8 mouse cellular contexts compared by ENCODE assay signal in genomic region chr4:124675037-124675436, GRCm38 (mm10). TPM values are rescaled to one million over a fixed set of nuclear protein-coding genes. Genes with fewer than 3 reads are reported as not detected.
DNase-seq lines count a peak whose midpoint lies in the region; ATAC-seq and TF ChIP-seq lines count a peak whose summit lies in the region.
"Had no signal": no experiment of that assay in that cellular context is flagged by ENCODE, and none has a peak within 500 bp of the region (broad histone marks: within the 10 kb centered on the region; RNA-seq: fewer than 3 reads in every experiment).

No protein-coding gene starts in this region.

- no peak for DNase-seq in liver, adult 2 months (ENCODE audit: extremely low read depth, low read depth, low spot score)
- peak; percentile 61 for DNase-seq in Muller cell, postnatal 12 days (ENCODE audit: inconsistent ontology term)
- DNase-seq in c-Kit-negative CD71-positive TER-119-positive erythroid progenitor cells, embryonic 14.5 days (ENCODE audit: low read depth, low spot score) = peak; percentile 52
- DNase-seq in left cerebral cortex, postnatal 25 days (ENCODE audit: low spot score in 2 of 2) = peak; percentile 63 to 80
- DNase-seq in retina, postnatal 1 day = peak; percentile 83

- intact Hi-C loops in left cerebral cortex, postnatal 25 days (cut with DNase I) = loop anchor here (5.0 kb wide), 1 partner anchor 738 kb away; no protein-coding TSS in a partner anchor

- H3K9me3 ChIP-seq in liver, embryonic 12.5 days (replicated peaks) = no peaks in the 10 kb centered on the region
- no peaks in the 10 kb centered on the region for H3K9me3 ChIP-seq in forebrain, embryonic 16.5 days (ENCODE audit: control insufficient read depth, low read length)
- H3K9me3 ChIP-seq: heart, embryonic 13.5 days had no signal

- peak; percentile 88 for TF ChIP-seq CTCF in liver, adult 2 months (IDR thresholded peaks at IDR 0.05; ENCODE audit: low read depth, low read length)

- H3K4me1 ChIP-seq in liver, adult 2 months (ENCODE audit: control insufficient read depth, insufficient read depth, low read length) = no peaks in the 10 kb centered on the region
- no peaks in the 10 kb centered on the region; the same call in 1 of the 2 replicates for H3K4me1 ChIP-seq in liver, embryonic 12.5 days
- peaks cover 36% of the 10 kb centered on the region for H3K4me1 ChIP-seq in forebrain, embryonic 16.5 days (replicated peaks; ENCODE audit: control insufficient read depth, insufficient read depth, low read length)

- no peak for TF ChIP-seq POLR2A in liver, adult 2 months (IDR thresholded peaks at IDR 0.05; ENCODE audit: extremely low read depth, insufficient read depth, low read length)

- H3K27me3 ChIP-seq in liver, adult 2 months (ENCODE audit: control insufficient read depth, insufficient read depth, low read length) = no peaks in the 10 kb centered on the region
- H3K27me3 ChIP-seq in liver, embryonic 12.5 days (replicated peaks) = peaks cover 48% of the 10 kb centered on the region
- no peaks in the 10 kb centered on the region; the same call in 1 of the 2 replicates for H3K27me3 ChIP-seq in forebrain, embryonic 16.5 days (replicated peaks; ENCODE audit: control insufficient read depth, insufficient read depth, low read length)

- no peak overlapping the region for H3K4me2 ChIP-seq in liver, embryonic 12.5 days
- H3K4me2 ChIP-seq in forebrain, embryonic 16.5 days (ENCODE audit: low read length) = no peak overlapping the region
- H3K4me2 ChIP-seq: heart, embryonic 13.5 days had no signal

- no peaks in the 10 kb centered on the region for H3K79me2 ChIP-seq in liver, adult 2 months (ENCODE audit: control insufficient read depth, insufficient read depth, low read length)

- H3K4me3 ChIP-seq in liver, adult 2 months (ENCODE audit: insufficient read depth, low read depth, low read length) = no peak overlapping the region
- no peak overlapping the region for H3K4me3 ChIP-seq in liver, embryonic 12.5 days
- no peak overlapping the region for H3K4me3 ChIP-seq in forebrain, embryonic 16.5 days (replicated peaks; ENCODE audit: low read length)
- H3K4me3 ChIP-seq: heart, embryonic 13.5 days had no signal

- no peak overlapping the region for H3K27ac ChIP-seq in liver, adult 2 months (replicated peaks; ENCODE audit: insufficient read depth, low read depth, low read length)
- H3K27ac ChIP-seq in liver, embryonic 12.5 days = no peak overlapping the region
- peak overlapping the region; percentile 33; the same call in 1 of the 2 replicates for H3K27ac ChIP-seq in forebrain, embryonic 16.5 days (ENCODE audit: low read length)
- H3K27ac ChIP-seq: heart, embryonic 13.5 days had no signal

- H3K9ac ChIP-seq in liver, adult 2 months (ENCODE audit: low read depth, low read length) = no peak overlapping the region
- no peak overlapping the region for H3K9ac ChIP-seq in liver, embryonic 12.5 days
- H3K9ac ChIP-seq in forebrain, embryonic 16.5 days (replicated peaks; ENCODE audit: low read depth, low read length) = no peak overlapping the region
- H3K9ac ChIP-seq: heart, embryonic 13.5 days had no signal

- peaks cover 12% of the 10 kb centered on the region for H3K36me3 ChIP-seq in liver, adult 2 months (ENCODE audit: control insufficient read depth, insufficient read depth, low read length)
- H3K36me3 ChIP-seq in liver, embryonic 12.5 days = peaks cover 39% of the 10 kb centered on the region
- H3K36me3 ChIP-seq in forebrain, embryonic 16.5 days (ENCODE audit: control insufficient read depth, insufficient read depth) = peaks cover 8% of the 10 kb centered on the region

- WGBS in liver, adult 2 months = 5% methylated on average over 4 of the region's 4 CpGs
- WGBS in liver, embryonic 12.5 days (ENCODE audit: insufficient replicate concordance) = 4% methylated on average over 4 of the region's 4 CpGs
- under 1% methylated on average over 4 of the region's 4 CpGs for WGBS in forebrain, embryonic 16.5 days

- no peak for ATAC-seq in liver, embryonic 12.5 days
- no peak for ATAC-seq in forebrain, embryonic 16.5 days

RNA-seq across cellular contexts. Expression of gene Utp11, which starts 18.4 kb away (rescaled TPM):
- 9.3 and 11.6 TPM in 2 replicates for total RNA-seq in liver, adult 2 months (2014; rRNA removed)
- 4.2 and 5.5 TPM in 2 replicates for polyA plus RNA-seq in liver, adult 2 months (2012; rRNA removed)
- polyA plus RNA-seq in liver, embryonic 12.5 days (2016; fragmentation: Nextera tagmentation; extraction: Ambion mirVana) = 51.4 and 51.5 TPM in 2 replicates
- polyA plus RNA-seq in forebrain, embryonic 16.5 days (2015; fragmentation: Nextera tagmentation; extraction: Ambion mirVana) = 42.1 and 48.3 TPM in 2 replicates
- 10 to 100 TPM; 13.8 to 17.9 TPM for total RNA-seq in left cerebral cortex, postnatal 25 days (2021)

RNA-seq across cellular contexts. Expression of gene Pou3f1, which starts 18.4 kb away (rescaled TPM):
- not detected in 2 replicates for total RNA-seq in liver, adult 2 months (2014; rRNA removed)
- 0.02 TPM in 1 of 2 replicates, not detected in the other for polyA plus RNA-seq in liver, adult 2 months (2012; rRNA removed)
- 0.02 and 0.22 TPM in 2 replicates for polyA plus RNA-seq in liver, embryonic 12.5 days (2016; fragmentation: Nextera tagmentation; extraction: Ambion mirVana)
- 20.9 and 22.7 TPM in 2 replicates for polyA plus RNA-seq in forebrain, embryonic 16.5 days (2015; fragmentation: Nextera tagmentation; extraction: Ambion mirVana)
- 10 to 100 TPM; 18.2 to 18.3 TPM for total RNA-seq in left cerebral cortex, postnatal 25 days (2021)

RNA-seq across cellular contexts. Expression of gene Fhl3, which starts 25.5 kb away (rescaled TPM):
- 0.20 and 0.28 TPM in 2 replicates for total RNA-seq in liver, adult 2 months (2014; rRNA removed)
- 0.95 and 1.5 TPM in 2 replicates for polyA plus RNA-seq in liver, adult 2 months (2012; rRNA removed)
- 3.5 and 3.7 TPM in 2 replicates for polyA plus RNA-seq in liver, embryonic 12.5 days (2016; fragmentation: Nextera tagmentation; extraction: Ambion mirVana)
- polyA plus RNA-seq in forebrain, embryonic 16.5 days (2015; fragmentation: Nextera tagmentation; extraction: Ambion mirVana) = 1.9 and 2.3 TPM in 2 replicates
- total RNA-seq in left cerebral cortex, postnatal 25 days (2021) = 1 to 10 TPM; 1.5 to 1.8 TPM

RNA-seq across cellular contexts. Expression of gene Sf3a3, which starts 39.5 kb away (rescaled TPM):
- 12.1 and 15.1 TPM in 2 replicates for total RNA-seq in liver, adult 2 months (2014; rRNA removed)
- 5.5 and 6.6 TPM in 2 replicates for polyA plus RNA-seq in liver, adult 2 months (2012; rRNA removed)
- 116 and 121 TPM in 2 replicates for polyA plus RNA-seq in liver, embryonic 12.5 days (2016; fragmentation: Nextera tagmentation; extraction: Ambion mirVana)
- polyA plus RNA-seq in forebrain, embryonic 16.5 days (2015; fragmentation: Nextera tagmentation; extraction: Ambion mirVana) = 128 and 129 TPM in 2 replicates
- total RNA-seq in left cerebral cortex, postnatal 25 days (2021) = 10 to 100 TPM; 31.6 to 33.7 TPM

Comparison
In these comparisons a context has a peak if more than half of its experiments do, and no peak if none do; other contexts are left out.
1. RNA of gene Pou3f1, which starts 18.4 kb away (polyA plus RNA-seq): 20.9 to 22.7 TPM in forebrain, embryonic 16.5 days; 0.02 to 0.22 TPM in liver, embryonic 12.5 days and 0.02 TPM in liver, adult 2 months; every median in the first group is over 10 times any median in the second.